Mouse (Mus musculus): ENCODE results near the gene Ssbp3.

DNA sequence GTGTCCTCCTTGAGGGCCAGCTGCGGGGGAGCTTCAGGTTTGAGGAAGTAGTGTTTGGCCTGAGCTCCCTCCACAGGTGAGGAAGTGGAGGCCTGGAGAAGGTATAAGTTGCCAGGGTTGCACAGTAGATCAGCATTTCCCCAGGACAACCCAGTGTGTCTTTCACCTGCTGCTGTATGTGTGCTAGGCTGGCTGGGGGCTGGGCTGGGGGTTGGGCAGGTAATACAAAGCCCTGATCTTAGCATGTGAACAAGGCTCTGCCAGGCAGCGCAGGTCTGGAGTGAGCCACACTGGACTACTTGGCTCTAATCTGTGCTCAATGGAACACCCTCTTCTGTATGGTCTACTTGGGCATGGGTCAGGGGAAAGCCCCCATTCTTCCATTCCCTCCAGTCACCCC is 66.1 kb downstream of the Ssbp3 start:
- TF ChIP-seq POLR2A (IDR thresholded peaks at IDR 0.05; ENCODE audit: borderline replicate concordance, extremely low read depth, insufficient read depth, insufficient read length, poor library complexity, severe bottlenecking), result no peak
- TF ChIP-seq CTCF (IDR thresholded peaks at IDR 0.05; ENCODE audit: borderline replicate concordance, extremely low read depth, insufficient read depth, insufficient read length), result no peak

All from brain, embryonic 14.5 days (tissue).